Mouse (Mus musculus) CD4-positive, CD25-positive, alpha-beta regulatory T cell, adult 9 weeks (primary cell): Measurements from ENCODE around the gene Coa6. TPM values are rescaled to one million over a fixed set of nuclear protein-coding genes. Genes with fewer than 3 reads are reported as not detected.

Source experiments
- polyA plus RNA-seq: library from polyadenylated mRNA; unstranded; fragments of 100-300 nt; shearing (Covaris generic); gene quantifications from one replicate; pipeline ENCODE4 v1.2.1, GENCODE M21; 2017

The Coa6 gene
- 62.4 TPM for polyA plus RNA-seq

DNA sequence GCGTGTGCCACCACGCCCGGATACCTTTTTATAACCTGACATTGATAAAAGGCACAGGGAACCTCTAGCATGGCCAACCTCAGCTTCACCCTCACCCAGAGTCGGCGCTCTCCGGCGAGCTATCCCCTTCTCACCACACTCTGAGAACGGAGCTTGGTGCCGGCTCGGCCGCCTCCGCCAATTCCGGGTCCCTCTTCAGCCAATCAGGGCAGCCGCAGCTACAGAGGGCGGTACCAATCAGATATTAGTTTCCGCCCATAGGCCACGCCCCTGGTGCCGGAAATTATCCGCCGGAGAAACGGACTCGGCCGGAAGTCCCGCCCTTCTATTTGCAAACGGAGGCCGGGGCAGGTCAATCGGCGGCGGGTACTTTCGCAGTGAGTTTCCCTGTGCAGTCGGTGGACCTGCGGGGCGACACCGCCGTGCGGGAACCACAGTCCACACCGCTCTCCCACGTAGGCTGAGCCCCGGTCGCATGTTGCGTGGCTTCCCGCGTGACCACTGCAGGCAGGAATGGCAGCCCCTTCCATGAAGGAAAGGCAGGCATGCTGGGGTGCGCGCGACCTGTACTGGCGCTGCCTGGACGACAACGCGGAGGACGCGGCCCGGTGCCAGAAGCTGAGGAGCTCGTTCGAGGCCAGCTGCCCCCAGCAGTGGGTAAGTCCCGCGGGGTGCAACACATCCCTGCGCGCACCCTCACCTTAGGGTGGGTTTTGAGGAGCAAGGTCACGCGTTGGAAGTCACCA is at the start of gene Coa6:
TSS of gene Coa6 (plus strand) at position 342 of the 746 bp plus-strand sequence.

DNA sequence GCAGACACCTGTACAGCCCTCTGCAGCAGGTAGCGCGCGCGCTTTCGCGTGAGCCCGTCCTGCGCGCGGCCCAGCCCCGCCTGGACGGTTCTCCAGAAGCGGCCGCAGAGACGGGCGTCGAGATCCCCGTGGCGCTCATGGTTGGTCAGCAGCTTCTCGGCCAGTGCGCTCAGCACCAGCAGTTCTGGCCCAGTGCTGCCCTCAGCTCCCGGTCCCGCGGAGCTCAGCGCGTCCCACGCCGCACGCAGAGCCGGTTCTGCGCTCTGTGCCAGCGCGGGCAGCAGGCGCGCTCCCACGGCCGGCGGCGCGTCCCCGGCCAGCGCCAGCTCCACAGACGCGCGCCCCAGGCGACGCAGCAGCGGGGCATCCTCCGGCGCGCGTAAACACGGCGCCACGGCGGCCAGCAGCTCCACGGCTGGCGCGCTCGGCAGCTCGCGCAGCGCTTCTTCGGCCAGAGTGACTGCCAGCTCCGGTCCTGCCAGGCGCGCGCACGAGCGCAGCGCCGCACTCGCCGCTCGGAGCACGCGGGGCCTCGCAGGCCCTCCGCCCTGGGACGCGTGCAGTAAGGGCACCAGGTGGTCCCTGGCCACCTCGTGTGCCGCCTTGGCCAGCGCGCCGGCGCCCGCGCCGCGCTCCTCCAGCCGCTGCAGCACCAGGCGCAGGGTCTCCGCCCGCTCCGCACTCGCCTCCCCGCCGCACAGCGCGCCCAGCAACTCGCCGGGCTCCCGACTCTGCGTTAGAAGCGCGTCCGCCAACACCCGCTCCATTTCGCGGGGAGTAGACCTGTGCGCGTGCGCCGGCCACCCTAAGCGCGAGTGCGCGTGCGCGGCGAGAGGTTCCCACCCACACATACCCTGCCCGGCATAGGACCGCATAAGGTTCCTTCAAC is 52.2 kb downstream of the Coa6 start, which contains the start of gene Tarbp1:
TSS of gene Tarbp1 (minus strand) at position 767 of the 889 bp plus-strand sequence.

Other genes starting within 250 kb of the Coa6 start
- gene Slc35f3, start 124.0 kb upstream of the Coa6 start, polyA plus RNA-seq: not detected
- 2.0 TPM for gene Tarbp1, start 52.5 kb downstream of the Coa6 start, polyA plus RNA-seq
- 5.7 TPM for gene Irf2bp2, start 171.5 kb downstream of the Coa6 start, polyA plus RNA-seq